Mouse (Mus musculus) pancreas, adult 10 weeks (tissue): Measurements from ENCODE around the gene Tprn. TPM values are rescaled to one million over a fixed set of nuclear protein-coding genes. Genes with fewer than 3 reads are reported as not detected.

Source experiments
- polyA plus RNA-seq: library from polyadenylated mRNA; stranded (reverse); fragments of 350-450 nt; fragmentation: Illumina TruSeq; extraction: RNeasy Lipid Tissue Mini Kit (QIAGEN cat#74804); gene quantifications from one replicate; pipeline ENCODE4 v1.2.3, GENCODE M21; 2015; ENCODE audit warnings: low read depth, low replicate concordance; ENCODE audit not compliant: insufficient read depth

The Tprn gene
- 1.3 TPM for polyA plus RNA-seq

DNA sequence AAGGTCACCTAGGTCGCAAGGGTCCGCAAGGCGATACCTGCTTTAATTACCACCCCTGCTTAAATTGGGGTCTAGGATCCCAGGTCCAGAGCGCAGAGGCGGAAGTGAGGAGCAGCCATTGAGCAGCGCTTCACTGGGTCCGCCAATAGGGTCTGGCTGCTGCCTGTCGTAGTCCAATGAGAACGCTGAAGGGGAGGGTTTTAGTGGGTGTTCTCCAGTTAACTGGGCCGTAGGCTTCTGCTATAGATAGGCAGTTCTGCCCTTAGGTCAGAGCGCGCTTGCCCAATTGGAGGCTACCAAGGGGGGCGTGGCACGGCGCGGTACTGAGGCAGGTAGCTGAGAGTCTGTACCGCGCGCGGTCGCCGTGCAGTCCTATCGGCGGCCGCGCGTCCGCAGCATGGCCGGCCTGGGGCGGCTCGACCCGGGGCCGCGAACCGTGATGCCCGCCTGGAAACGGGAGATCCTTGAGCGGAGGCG, at the start of gene Tprn:
TSS of gene Tprn (plus strand) at position 328 of the 477 bp plus-strand sequence.

GRCm38 (mm10) chr2:25214444-25214843, 48.0 kb upstream of the Tprn start, which contains the start of gene Stpg3:
Gene Stpg3 (minus strand): TSS chr2:25214637.

GRCm38 (mm10) chr2:25218445-25218844, 44.0 kb upstream of the Tprn start, which contains the start of gene Fam166a:
Gene Fam166a (plus strand): TSS chr2:25218745.

GRCm38 (mm10) chr2:25224492-25224765, 38.0 kb upstream of the Tprn start, which contains the start of gene Tubb4b:
Gene Tubb4b (minus strand): TSS chr2:25224702.

DNA sequence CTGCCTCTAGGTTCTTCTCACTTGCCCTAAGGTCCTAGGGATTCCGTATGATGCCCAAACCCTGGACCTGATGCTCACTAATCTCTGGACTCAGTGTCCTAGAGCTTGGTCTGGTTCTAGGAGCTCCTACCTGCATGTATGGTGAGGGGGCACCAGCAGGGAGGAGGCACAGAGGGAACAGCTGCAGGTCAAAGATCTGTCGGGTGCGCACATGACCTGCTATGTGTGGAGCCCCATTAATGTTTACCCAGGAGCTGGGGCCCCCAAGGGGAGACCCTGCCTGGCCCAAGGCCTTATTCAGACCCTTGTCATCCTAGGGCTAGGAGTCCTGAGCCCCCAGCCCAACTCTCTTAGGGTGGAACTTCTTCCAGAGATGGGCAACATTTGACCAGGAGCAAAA, 28.4 kb upstream of the Tprn start, which contains the start of gene Slc34a3:
TSS of gene Slc34a3 (minus strand) at position 315 of the 400 bp plus-strand sequence.

DNA sequence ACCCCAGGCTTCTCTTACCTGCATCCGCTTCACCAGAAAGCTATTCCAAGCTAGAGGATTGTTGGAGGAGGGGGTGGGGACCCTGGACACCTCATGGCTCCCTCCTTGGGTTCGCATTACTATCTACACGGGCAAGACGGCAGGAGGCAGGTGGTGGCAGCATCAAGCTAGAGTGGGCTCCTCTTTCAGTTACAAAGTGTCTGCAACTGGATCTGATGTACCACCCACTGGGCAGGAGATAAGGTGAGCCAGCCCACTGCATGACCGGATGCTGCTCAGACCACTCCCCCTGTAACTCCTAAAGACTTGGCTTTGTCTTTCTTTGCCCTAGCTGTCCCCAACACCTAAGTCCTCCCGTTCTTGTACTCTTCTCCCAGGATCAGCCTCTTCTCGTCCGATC, 25.8 kb upstream of the Tprn start, which contains the start of gene Rnf224:
TSS of gene Rnf224 (minus strand) at position 174 of the 400 bp plus-strand sequence.

GRCm38 (mm10) chr2:25242101-25242506, 20.3 kb upstream of the Tprn start, which contains the start of the genes Rnf208 and Cysrt1:
Gene Rnf208 (plus strand): TSS chr2:25242255.
Gene Cysrt1 (minus strand): TSS chr2:25242452.

DNA sequence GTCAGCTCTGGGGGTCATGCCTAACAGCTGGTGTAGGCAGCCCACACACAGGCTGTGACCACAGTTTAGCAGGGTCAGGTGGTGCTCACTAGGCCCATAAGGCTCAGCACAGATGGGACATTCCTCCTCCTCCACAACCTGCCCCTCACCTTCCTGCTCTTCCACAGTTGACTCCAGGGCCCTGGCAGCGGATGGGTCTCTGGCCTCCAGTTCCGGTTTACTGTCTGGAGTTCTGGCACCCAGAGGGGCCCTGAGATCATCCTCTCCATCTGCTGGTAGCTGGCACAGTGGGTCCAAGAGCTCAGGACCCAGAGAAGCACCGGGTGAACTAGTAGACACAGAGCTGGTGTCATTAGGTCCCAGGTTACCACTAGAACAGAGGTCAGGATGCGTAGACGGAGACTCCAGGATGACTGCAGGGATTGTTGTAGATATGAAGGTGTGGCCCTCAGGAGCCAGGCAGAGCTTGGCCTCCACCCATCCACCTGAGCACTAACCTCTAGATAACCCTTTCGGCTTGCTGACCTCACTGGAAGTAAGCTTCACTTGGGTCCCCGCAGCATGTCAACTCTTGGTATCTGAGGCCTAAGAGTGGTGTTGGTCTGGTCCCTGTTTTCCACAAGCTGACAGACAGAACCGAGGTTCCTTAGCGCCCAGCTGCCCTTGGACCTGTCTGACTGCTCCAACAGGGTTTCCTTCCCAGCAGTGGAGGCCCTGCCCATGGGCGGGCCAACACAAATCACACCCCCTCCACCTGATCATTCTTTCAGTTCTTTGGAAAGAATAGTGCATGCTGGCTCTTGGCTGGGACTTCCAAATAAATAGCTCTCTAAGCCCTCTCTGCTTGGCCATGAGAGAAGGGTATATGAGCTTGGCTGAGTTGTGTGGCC, 16.0 kb upstream of the Tprn start, which contains the start of gene AL732309.1:
TSS of gene AL732309.1 (minus strand) at position 681 of the 890 bp plus-strand sequence.

DNA sequence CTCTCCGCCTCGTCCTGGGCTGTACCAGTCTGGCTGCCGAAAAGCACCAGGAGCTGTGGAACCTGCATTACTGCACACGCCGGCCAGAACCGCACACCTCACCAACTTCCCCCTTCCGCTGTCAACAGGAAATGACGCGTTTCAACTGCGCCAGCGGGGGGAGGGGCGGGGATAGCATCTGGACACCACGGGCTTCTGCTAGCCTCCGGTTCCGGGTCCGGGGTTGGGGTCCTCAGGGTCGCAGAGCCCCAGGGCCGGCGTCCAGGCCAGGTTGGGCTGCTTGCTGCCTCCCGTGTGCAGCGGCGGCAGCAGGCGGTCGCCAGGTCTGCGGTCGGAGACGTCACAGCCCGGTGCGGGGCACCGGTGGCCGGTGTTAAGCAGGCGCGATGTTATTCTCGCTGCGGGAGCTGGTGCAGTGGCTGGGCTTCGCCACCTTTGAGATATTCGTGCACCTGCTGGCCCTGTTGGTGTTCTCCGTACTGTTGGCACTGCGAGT, 7.1 kb upstream of the Tprn start, which contains the start of gene Tmem203:
TSS of gene Tmem203 (plus strand) at position 156 of the 496 bp plus-strand sequence.

DNA sequence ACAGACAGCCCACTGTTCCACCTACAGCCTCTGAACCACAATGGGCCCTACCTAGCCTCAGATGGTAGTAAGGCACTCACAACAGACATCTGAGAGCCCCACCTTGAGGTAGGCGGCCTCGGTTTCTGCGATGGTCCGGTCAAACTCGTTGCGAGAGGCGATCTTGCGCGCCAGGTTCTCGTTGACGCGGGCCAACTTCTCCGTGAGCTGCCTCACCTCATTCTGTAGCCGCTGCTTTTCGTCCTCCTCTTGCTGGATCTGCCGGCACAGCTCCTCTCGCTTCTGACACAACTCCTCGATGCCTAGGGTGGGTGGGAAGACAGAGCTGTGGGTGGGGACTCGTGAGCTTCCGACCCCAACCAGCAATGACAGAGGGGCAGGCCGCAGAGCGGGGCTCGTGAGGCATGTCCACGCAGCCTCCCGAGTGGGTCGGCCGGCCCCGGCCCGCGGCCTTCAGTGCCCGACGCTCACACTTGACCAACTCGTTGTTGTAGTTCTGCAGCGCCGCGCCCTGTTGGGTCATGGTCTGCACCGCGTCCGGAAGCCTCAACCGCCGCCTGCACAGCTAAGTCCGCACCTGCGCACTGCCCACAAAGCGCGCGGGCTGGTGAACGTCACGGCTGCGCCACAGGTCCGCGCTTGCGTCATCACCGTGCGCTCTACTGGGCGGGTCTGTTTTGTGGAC, 9.6 kb downstream of the Tprn start, which contains the start of the genes Ssna1 and Anapc2:
TSS of gene Ssna1 (minus strand) at position 612 of the 685 bp plus-strand sequence.
TSS of gene Anapc2 (plus strand) at position 652 of the 685 bp plus-strand sequence.

GRCm38 (mm10) chr2:25287927-25288649, 25.7 kb downstream of the Tprn start, which contains the start of gene Tmem210:
Gene Tmem210 (plus strand): TSS chr2:25288145.

GRCm38 (mm10) chr2:25289651-25290050, 27.2 kb downstream of the Tprn start, which contains the start of gene Lrrc26:
Gene Lrrc26 (plus strand): TSS chr2:25289915.

DNA sequence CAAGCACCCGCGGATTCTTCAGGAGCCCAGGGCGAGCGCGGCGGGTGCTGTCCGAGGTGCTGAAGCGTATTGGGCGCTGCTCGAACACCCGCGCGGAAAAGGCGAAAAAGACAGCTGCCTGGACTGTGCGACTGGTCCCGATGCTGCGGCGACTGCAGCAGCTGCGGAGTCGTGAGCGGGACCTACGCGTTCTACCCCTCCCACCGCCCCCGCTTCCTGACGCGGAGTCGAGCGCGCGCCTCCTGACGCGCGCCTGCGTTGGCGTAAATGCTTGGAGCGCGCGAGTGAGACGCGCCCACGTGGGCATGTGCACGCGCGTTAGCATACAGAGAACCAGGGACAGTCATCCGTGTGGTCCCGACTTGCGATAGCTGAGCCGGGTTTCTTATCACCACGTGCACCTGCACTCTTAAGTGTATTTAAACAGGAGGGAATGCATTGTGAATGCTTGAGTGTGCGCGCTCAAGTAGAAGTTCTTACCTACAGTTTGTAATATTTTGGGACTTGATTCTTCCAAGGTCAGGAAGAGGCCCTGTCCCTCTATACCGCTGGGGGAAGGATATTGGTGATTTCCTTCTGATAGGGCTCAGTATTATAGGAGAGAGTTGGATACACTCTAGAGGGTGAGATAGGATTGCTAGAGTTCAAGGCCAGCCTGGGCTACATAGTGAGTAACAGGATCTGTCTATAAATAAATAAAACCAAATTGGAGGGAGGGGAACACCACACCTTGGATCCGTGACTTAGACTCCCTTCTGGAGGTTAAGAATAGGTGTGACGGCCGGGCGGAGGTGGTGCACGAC, 56.8 kb downstream of the Tprn start, which contains the start of gene Grin1:
TSS of gene Grin1 (minus strand) at position 217 of the 803 bp plus-strand sequence.

Other genes with a start within 250 kb of the Tprn start
- 18.6 TPM for gene Nsmf, start 208.3 kb upstream of the Tprn start, polyA plus RNA-seq
- gene Entpd8, start 182.3 kb upstream of the Tprn start, polyA plus RNA-seq, result not detected
- not detected for gene Noxa1, start 167.5 kb upstream of the Tprn start, polyA plus RNA-seq
- 5.7 TPM for gene Nrarp, start 81.9 kb upstream of the Tprn start, polyA plus RNA-seq
- gene Tor4a, start 65.7 kb upstream of the Tprn start, polyA plus RNA-seq, result 4.7 TPM
- 17.7 TPM for gene Nelfb, start 51.1 kb upstream of the Tprn start, polyA plus RNA-seq
- not detected for gene Stpg3, start 48.0 kb upstream of the Tprn start, polyA plus RNA-seq
- not detected for gene Fam166a, start 43.9 kb upstream of the Tprn start, polyA plus RNA-seq
- 52.2 TPM for gene Tubb4b, start 37.9 kb upstream of the Tprn start, polyA plus RNA-seq
- gene Slc34a3, start 28.3 kb upstream of the Tprn start, polyA plus RNA-seq, result not detected
- gene Rnf224, start 25.8 kb upstream of the Tprn start, polyA plus RNA-seq, result not detected
- gene Rnf208, start 20.4 kb upstream of the Tprn start, polyA plus RNA-seq, result 2.2 TPM
- not detected for gene Cysrt1, start 20.2 kb upstream of the Tprn start, polyA plus RNA-seq
- 8.3 TPM for gene AL732309.1, start 15.8 kb upstream of the Tprn start, polyA plus RNA-seq
- 6.4 TPM for gene Tmem203, start 7.2 kb upstream of the Tprn start, polyA plus RNA-seq
- gene Ssna1, start 9.8 kb downstream of the Tprn start, polyA plus RNA-seq, result 14.8 TPM
- gene Anapc2, start 9.9 kb downstream of the Tprn start, polyA plus RNA-seq, result 14.2 TPM
- not detected for gene Tmem210, start 25.5 kb downstream of the Tprn start, polyA plus RNA-seq
- not detected for gene Lrrc26, start 27.3 kb downstream of the Tprn start, polyA plus RNA-seq
- 1.8 TPM for gene Grin1, start 56.6 kb downstream of the Tprn start, polyA plus RNA-seq
- 12.2 TPM for gene Man1b1, start 69.7 kb downstream of the Tprn start, polyA plus RNA-seq
- gene Dpp7, start 93.7 kb downstream of the Tprn start, polyA plus RNA-seq, result 24.6 TPM
- 18.7 TPM for gene Uap1l1, start 103.1 kb downstream of the Tprn start, polyA plus RNA-seq
- gene Sapcd2, start 109.7 kb downstream of the Tprn start, polyA plus RNA-seq, result not detected
- 16.2 TPM for gene Entpd2, start 133.3 kb downstream of the Tprn start, polyA plus RNA-seq
- gene Npdc1, start 136.7 kb downstream of the Tprn start, polyA plus RNA-seq, result 96.2 TPM
- not detected for gene Fut7, start 160.6 kb downstream of the Tprn start, polyA plus RNA-seq
- 12.8 TPM for gene Abca2, start 166.1 kb downstream of the Tprn start, polyA plus RNA-seq
- gene Clic3, start 194.2 kb downstream of the Tprn start, polyA plus RNA-seq, result not detected
- 43.3 TPM for gene Paxx, start 198.5 kb downstream of the Tprn start, polyA plus RNA-seq
- gene Ptgds, start 207.4 kb downstream of the Tprn start, polyA plus RNA-seq, result 2.9 TPM
- not detected for gene Lcn12, start 231.3 kb downstream of the Tprn start, polyA plus RNA-seq
- 26.2 TPM for gene Fbxw5, start 238.1 kb downstream of the Tprn start, polyA plus RNA-seq
- 1.0 TPM for gene C8g, start 239.1 kb downstream of the Tprn start, polyA plus RNA-seq